8 mouse cellular contexts compared by ENCODE assay signal in genomic region chr1:50927077-50927611, GRCm38 (mm10). TPM values are rescaled to one million over a fixed set of nuclear protein-coding genes. Genes with fewer than 3 reads are reported as not detected.
DNase-seq lines count a peak whose midpoint lies in the region; ATAC-seq and TF ChIP-seq lines count a peak whose summit lies in the region.

No protein-coding gene starts in this region.

- TF ChIP-seq POLR2A in lung, adult 2 months (IDR thresholded peaks at IDR 0.05; ENCODE audit: borderline replicate concordance, extremely low read depth, low read depth, low read length): no peak

- H3K36me3 ChIP-seq in hindbrain, embryonic 11.5 days (ENCODE audit: control insufficient read depth, insufficient read depth, low read length): no peaks in the 10 kb centered on the region

- H3K27me3 ChIP-seq in hindbrain, embryonic 11.5 days (ENCODE audit: control insufficient read depth, insufficient read depth, low read length): peaks cover 7% of the 10 kb centered on the region

- H3K4me1 ChIP-seq in hindbrain, embryonic 11.5 days (replicated peaks; ENCODE audit: control insufficient read depth, insufficient read depth, low read length): no peaks in the 10 kb centered on the region
- H3K4me1 ChIP-seq in lung, adult 2 months (ENCODE audit: control insufficient read depth, insufficient read depth, low read length): peaks cover 5% of the 10 kb centered on the region; the same call in 1 of the 2 replicates

- ATAC-seq in hindbrain, embryonic 11.5 days (ENCODE audit: low FRiP score): peak; percentile 98

- DNase-seq in Muller cell, postnatal 12 days (ENCODE audit: inconsistent ontology term): peak; percentile 99
- peak; percentile 98 to 99 for DNase-seq in cerebellum, postnatal 14 days
- DNase-seq in frontal cortex, postnatal 14 days (ENCODE audit: low spot score in 2 of 2): peak; percentile 93 to 95
- peak; percentile 93 for DNase-seq in hindbrain, embryonic 11.5 days (ENCODE audit: low spot score)
- DNase-seq in layer of hippocampus, adult 9-10 months (ENCODE audit: low spot score): peak; percentile 83
- DNase-seq in lung, adult 2 months: peak; percentile 54
- DNase-seq in ovary, adult 18-20 months (ENCODE audit: low spot score): peak; percentile 79
- peak; percentile 27 to 59 for DNase-seq in thymus, postnatal 36 days

- peak overlapping the region; percentile 95 for H3K4me2 ChIP-seq in hindbrain, embryonic 11.5 days (replicated peaks; ENCODE audit: low read depth, low read length)

- TF ChIP-seq CTCF in lung, adult 2 months (IDR thresholded peaks at IDR 0.05; ENCODE audit: insufficient read depth, low read length): peak; percentile 27; the same call in 1 of the 2 replicates

- under 1% methylated on average over 35 of the region's 37 CpGs for WGBS in hindbrain, embryonic 11.5 days
- 0% methylated on average over 36 of the region's 37 CpGs for WGBS in lung, adult 2 months

- no peaks in the 10 kb centered on the region for H3K9me3 ChIP-seq in hindbrain, embryonic 11.5 days (ENCODE audit: control insufficient read depth, low read length)

- peak overlapping the region; percentile 79 for H3K27ac ChIP-seq in hindbrain, embryonic 11.5 days (ENCODE audit: low read depth, low read length)

- H3K9ac ChIP-seq in hindbrain, embryonic 11.5 days (ENCODE audit: low read depth, low read length): peak overlapping the region; percentile 73

- peak overlapping the region; percentile 68 for H3K4me3 ChIP-seq in hindbrain, embryonic 11.5 days (ENCODE audit: low read depth, low read length)
- peak overlapping the region; percentile 63 for H3K4me3 ChIP-seq in lung, adult 2 months (replicated peaks; ENCODE audit: extremely low read depth, low read depth, low read length)

RNA-seq across cellular contexts. Expression of gene Tmeff2, which starts 26.7 kb away (rescaled TPM):
- 16.8 and 19.7 TPM in 2 replicates for polyA plus RNA-seq in hindbrain, embryonic 11.5 days (2014; fragmentation: Nextera tagmentation; extraction: Ambion mirVana)
- polyA plus RNA-seq in lung, adult 2 months (2012; rRNA removed): 7.5 and 7.7 TPM in 2 replicates

Comparison
In these comparisons a context has a peak if more than half of its experiments do, and no peak if none do; other contexts are left out.
1. Peak in every context shown above with its lines: DNase-seq, ATAC-seq, H3K4me3 ChIP-seq and H3K27ac ChIP-seq.
2. DNase-seq: peak in every context shown above with its lines; median percentile 99 in Muller cell, postnatal 12 days; 98 in cerebellum, postnatal 14 days; 94 in frontal cortex, postnatal 14 days; 93 in hindbrain, embryonic 11.5 days; 83 in layer of hippocampus, adult 9-10 months; 79 in ovary, adult 18-20 months; 54 in lung, adult 2 months; 43 in thymus, postnatal 36 days.